In genomic region chr3:96488290-96488906, GRCm38 (mm10) we compare ENCODE assay signal across 11 mouse cellular contexts. TPM values are rescaled to one million over a fixed set of nuclear protein-coding genes. Genes with fewer than 3 reads are reported as not detected.
DNase-seq lines count a peak whose midpoint lies in the region; ATAC-seq and TF ChIP-seq lines count a peak whose summit lies in the region.
"Not testable (repeated sequence)": the region's sequence is repeated elsewhere in the genome, so short reads cannot be mapped to it uniquely, and the experiment has no call there.
"Had no signal": no experiment of that assay in that cellular context is flagged by ENCODE, and none has a peak within 500 bp of the region (broad histone marks: within the 10 kb centered on the region; RNA-seq: fewer than 3 reads in every experiment).

No protein-coding gene starts in this region.

- TF ChIP-seq EP300 in MEL (IDR thresholded peaks at IDR 0.05; ENCODE audit: low read depth in 1 of 2, low read length in 2 of 2): not testable (repeated sequence)

- not testable (repeated sequence) for TF ChIP-seq POLR2A in MEL (IDR thresholded peaks at IDR 0.05; ENCODE audit: control insufficient read depth in 1 of 2, insufficient read depth in 1 of 2, low read depth in 1 of 2, low read length in 2 of 2, poor library complexity in 1 of 2); lung, adult 2 months (IDR thresholded peaks at IDR 0.05; ENCODE audit: borderline replicate concordance, extremely low read depth, low read depth, low read length)

- H3K27ac ChIP-seq in MEL (ENCODE audit: control insufficient read depth, low read depth, low read length): peak overlapping the region; percentile 86
- peak overlapping the region; percentile 89 for H3K27ac ChIP-seq in embryonic facial prominence, embryonic 15.5 days (replicated peaks)
- H3K27ac ChIP-seq in hindbrain, embryonic 14.5 days: peak overlapping the region; percentile 91
- H3K27ac ChIP-seq in left cerebral cortex, adult 2 months: peak overlapping the region; percentile 76; the same call in 1 of the 2 replicates
- H3K27ac ChIP-seq in midbrain, embryonic 15.5 days: peak overlapping the region; percentile 88
- peak overlapping the region; percentile 88 for H3K27ac ChIP-seq in stomach, embryonic 15.5 days

- not testable (repeated sequence) for DNase-seq in MEL (ENCODE audit: low read depth, low spot score); hindbrain, embryonic 14.5 days (ENCODE audit: low spot score); left cerebral cortex, adult 2 months (ENCODE audit: extremely low spot score in 1 of 2, low spot score in 2 of 2); lung, adult 2 months

- not testable (repeated sequence) for H3K4me1 ChIP-seq in MEL (ENCODE audit: control insufficient read depth in 1 of 2, insufficient read depth in 2 of 2, low read length in 2 of 2); embryonic facial prominence, embryonic 15.5 days; hindbrain, embryonic 14.5 days (replicated peaks; ENCODE audit: control insufficient read depth, insufficient read depth, low read length); lung, adult 2 months (ENCODE audit: control insufficient read depth, insufficient read depth, low read length); midbrain, embryonic 15.5 days; stomach, embryonic 15.5 days

- not testable (repeated sequence) for TF ChIP-seq CTCF in MEL (IDR thresholded peaks at IDR 0.05 in 2 of 3, conservative IDR thresholded peaks at IDR 0.05 in 1 of 3; ENCODE audit: control insufficient read depth in 1 of 3, insufficient read depth in 1 of 3, low read depth in 2 of 3, low read length in 3 of 3, poor library complexity in 1 of 3, severe bottlenecking in 1 of 3); left cerebral cortex, adult 2 months (IDR thresholded peaks at IDR 0.05); lung, adult 2 months (IDR thresholded peaks at IDR 0.05; ENCODE audit: insufficient read depth, low read length)

- ATAC-seq in embryonic facial prominence, embryonic 15.5 days (ENCODE audit: insufficient number of reproducible peaks, low FRiP score, low TSS enrichment, low read depth): peak; percentile 88
- ATAC-seq in granulocyte monocyte progenitor cell, adult 5-6 weeks (replicated peaks; ENCODE audit: poor library complexity, severe bottlenecking): peak; percentile 65
- peak; percentile 89 for ATAC-seq in hindbrain, embryonic 14.5 days (ENCODE audit: low FRiP score)
- ATAC-seq in midbrain, embryonic 15.5 days (replicated peaks): peak; percentile 86
- ATAC-seq in stomach, embryonic 15.5 days (ENCODE audit: insufficient read depth, low FRiP score, low read depth): peak; percentile 84

- TF ChIP-seq RAD21 in MEL (IDR thresholded peaks at IDR 0.05; ENCODE audit: low read depth, low read length): not testable (repeated sequence)

- peak overlapping the region; percentile 65 for H3K9ac ChIP-seq in MEL (ENCODE audit: control insufficient read depth, low read depth, low read length, poor library complexity, severe bottlenecking)
- not testable (repeated sequence) for H3K9ac ChIP-seq in embryonic facial prominence, embryonic 15.5 days; stomach, embryonic 15.5 days
- peak overlapping the region; percentile 65 for H3K9ac ChIP-seq in hindbrain, embryonic 14.5 days
- peak overlapping the region; percentile 41; the same call in 1 of the 2 replicates for H3K9ac ChIP-seq in midbrain, embryonic 15.5 days

- WGBS in embryonic facial prominence, embryonic 15.5 days: 0% methylated on average over 1 of the region's 55 CpGs
- no CpG with 5 or more reads among the region's 55 CpGs for WGBS in hindbrain, embryonic 14.5 days
- 4% methylated on average over 6 of the region's 55 CpGs for WGBS in lung, adult 2 months
- 0% methylated on average over 4 of the region's 55 CpGs for WGBS in midbrain, embryonic 15.5 days
- 0% methylated on average over 2 of the region's 55 CpGs for WGBS in stomach, embryonic 15.5 days

- intact Hi-C loops in left cerebral cortex, adult 2 months (cut with DNase I): not testable (repeated sequence)

- not testable (repeated sequence) for H3K9me3 ChIP-seq in MEL (replicated peaks; ENCODE audit: insufficient read depth, low read length); embryonic facial prominence, embryonic 15.5 days (replicated peaks); hindbrain, embryonic 14.5 days (ENCODE audit: control insufficient read depth, low read length); midbrain, embryonic 15.5 days; stomach, embryonic 15.5 days

- H3K4me3 ChIP-seq in MEL (ENCODE audit: control insufficient read depth in 1 of 2, insufficient read depth in 1 of 2, low read depth in 2 of 2, low read length in 2 of 2): peak overlapping the region; percentile 39 to 41
- H3K4me3 ChIP-seq in embryonic facial prominence, embryonic 15.5 days (replicated peaks): peak overlapping the region; percentile 40
- H3K4me3 ChIP-seq in hindbrain, embryonic 14.5 days (replicated peaks; ENCODE audit: low read length): peak overlapping the region; percentile 34
- peak overlapping the region; percentile 48 for H3K4me3 ChIP-seq in left cerebral cortex, adult 2 months
- peak overlapping the region; percentile 63 for H3K4me3 ChIP-seq in lung, adult 2 months (replicated peaks; ENCODE audit: extremely low read depth, low read depth, low read length)
- H3K4me3 ChIP-seq in midbrain, embryonic 15.5 days: peak overlapping the region; percentile 37
- peak overlapping the region; percentile 33 for H3K4me3 ChIP-seq in stomach, embryonic 15.5 days (replicated peaks)

- H3K79me2 ChIP-seq in MEL (ENCODE audit: control insufficient read depth, insufficient read depth, low read length, poor library complexity): peaks cover 15% of the 10 kb centered on the region

- peak overlapping the region; percentile 60 for H3K4me2 ChIP-seq in embryonic facial prominence, embryonic 15.5 days (replicated peaks)
- H3K4me2 ChIP-seq in hindbrain, embryonic 14.5 days (replicated peaks): peak overlapping the region; percentile 67
- H3K4me2 ChIP-seq in midbrain, embryonic 15.5 days: peak overlapping the region; percentile 63
- H3K4me2 ChIP-seq in stomach, embryonic 15.5 days: peak overlapping the region; percentile 64

- H3K27me3 ChIP-seq in MEL (ENCODE audit: control insufficient read depth in 1 of 2, insufficient read depth in 2 of 2, low read length in 2 of 2); embryonic facial prominence, embryonic 15.5 days; stomach, embryonic 15.5 days (replicated peaks): not testable (repeated sequence)
- peaks cover 17% of the 10 kb centered on the region for H3K27me3 ChIP-seq in hindbrain, embryonic 14.5 days (ENCODE audit: control insufficient read depth, insufficient read depth, low read length)
- H3K27me3 ChIP-seq in midbrain, embryonic 15.5 days (replicated peaks): peaks cover 11% of the 10 kb centered on the region; the same call in 1 of the 2 replicates

- H3K36me3 ChIP-seq in MEL (ENCODE audit: control insufficient read depth in 1 of 2, insufficient read depth in 2 of 2, low read length in 2 of 2): peaks cover 4 to 12% of the 10 kb centered on the region in 2 experiments
- H3K36me3 ChIP-seq in embryonic facial prominence, embryonic 15.5 days; hindbrain, embryonic 14.5 days (replicated peaks; ENCODE audit: control insufficient read depth, insufficient read depth); midbrain, embryonic 15.5 days (replicated peaks); stomach, embryonic 15.5 days: not testable (repeated sequence)

RNA-seq across cellular contexts. Expression of gene BC107364, which starts 36.3 kb away (rescaled TPM):
- not detected in 2 replicates for total RNA-seq in MEL (2012; rRNA removed)
- under 1 TPM in 1 of 2 experiments, not detected in 1; 0.17 TPM for polyA plus RNA-seq in MEL (2012; ENCODE audit: insufficient read depth in 1 of 2, insufficient read length in 2 of 2, low read depth in 1 of 2, low replicate concordance in 2 of 2, missing spikeins in 1 of 2)
- polyA plus RNA-seq in embryonic facial prominence, embryonic 15.5 days (2015; fragmentation: Nextera tagmentation; extraction: Ambion mirVana): 0.31 TPM in 1 of 2 replicates, not detected in the other
- total RNA-seq in granulocyte monocyte progenitor cell, adult 5-6 weeks (2014; fragmentation: Nextera tagmentation): not detected in 2 replicates
- total RNA-seq in granulocyte monocyte progenitor cell, adult 5-6 weeks (2017): not detected in 2 replicates
- not detected in 2 replicates for polyA plus RNA-seq in hindbrain, embryonic 14.5 days (2014; fragmentation: Nextera tagmentation; extraction: Ambion mirVana)
- total RNA-seq in left cerebral cortex, adult 2 months (2021): not detected
- polyA plus RNA-seq in lung, adult 2 months (2012; rRNA removed): not detected in 2 replicates
- not detected in 2 replicates for polyA plus RNA-seq in midbrain, embryonic 15.5 days (2015; fragmentation: Nextera tagmentation; extraction: Ambion mirVana)
- polyA plus RNA-seq in stomach, embryonic 15.5 days (2015; fragmentation: Nextera tagmentation; extraction: Ambion mirVana): 0.28 and 0.37 TPM in 2 replicates
- total RNA-seq: adrenal gland, postnatal 4 days; heart, postnatal 10 days; left cerebral cortex, postnatal 10 days had no signal

RNA-seq across cellular contexts. Expression of gene Hfe2, which starts 36.6 kb away (rescaled TPM):
- total RNA-seq in MEL (2012; rRNA removed): not detected in 2 replicates
- not detected for polyA plus RNA-seq in MEL (2012; ENCODE audit: insufficient read depth in 1 of 2, insufficient read length in 2 of 2, low read depth in 1 of 2, low replicate concordance in 2 of 2, missing spikeins in 1 of 2)
- polyA plus RNA-seq in embryonic facial prominence, embryonic 15.5 days (2015; fragmentation: Nextera tagmentation; extraction: Ambion mirVana): 12.4 and 16.1 TPM in 2 replicates
- total RNA-seq in granulocyte monocyte progenitor cell, adult 5-6 weeks (2014; fragmentation: Nextera tagmentation): not detected in 2 replicates
- not detected in 2 replicates for total RNA-seq in granulocyte monocyte progenitor cell, adult 5-6 weeks (2017)
- 1.9 and 2.1 TPM in 2 replicates for polyA plus RNA-seq in hindbrain, embryonic 14.5 days (2014; fragmentation: Nextera tagmentation; extraction: Ambion mirVana)
- total RNA-seq in left cerebral cortex, adult 2 months (2021): 1 to 10 TPM; 1.7 to 1.8 TPM
- 4.6 and 13.8 TPM in 2 replicates for polyA plus RNA-seq in lung, adult 2 months (2012; rRNA removed)
- polyA plus RNA-seq in midbrain, embryonic 15.5 days (2015; fragmentation: Nextera tagmentation; extraction: Ambion mirVana): 1.2 and 1.4 TPM in 2 replicates
- polyA plus RNA-seq in stomach, embryonic 15.5 days (2015; fragmentation: Nextera tagmentation; extraction: Ambion mirVana): 0.72 and 0.78 TPM in 2 replicates
